Mouse (Mus musculus): ENCODE results near the gene Cdh3.

DNA sequence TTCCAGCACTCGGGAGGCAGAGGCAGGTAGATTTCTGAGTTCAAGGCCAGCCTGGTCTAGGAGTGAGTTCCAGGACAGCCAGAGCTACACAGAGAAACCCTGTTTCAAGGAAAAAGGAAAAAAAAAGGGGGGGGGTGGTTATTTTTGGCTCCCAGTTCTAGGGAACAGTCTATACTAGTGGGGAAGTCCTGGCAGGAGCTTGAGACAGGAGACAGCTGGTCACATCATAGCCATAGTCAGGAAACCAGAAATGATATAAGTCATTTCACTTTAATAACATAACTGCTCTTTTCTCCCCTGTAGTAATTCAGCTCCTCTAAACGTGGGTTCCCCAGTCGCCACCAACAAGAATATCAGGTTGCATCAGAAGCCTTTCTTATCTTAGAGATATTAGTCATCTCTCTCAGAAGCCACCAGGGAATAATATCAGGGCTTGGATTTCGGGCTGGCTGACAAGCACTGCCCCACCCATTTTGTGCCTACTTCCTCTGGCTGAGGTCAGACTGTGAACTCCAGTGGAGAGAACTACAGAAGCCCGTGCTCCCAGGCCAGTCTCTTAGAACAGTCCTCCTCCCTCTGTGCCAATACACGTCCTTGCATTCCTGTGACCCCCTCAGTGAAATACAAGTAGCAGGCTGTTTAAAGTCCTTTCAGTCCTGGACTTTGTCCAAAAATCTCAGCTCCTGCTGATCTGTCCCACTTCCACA, 66.3 kb downstream of the Cdh3 start:
- TF ChIP-seq CTCF (IDR thresholded peaks at IDR 0.05; ENCODE audit: low read depth), result no peak
- TF ChIP-seq EP300 (IDR thresholded peaks at IDR 0.05; ENCODE audit: low read depth), result no peak
